Mouse (Mus musculus) midbrain, embryonic 11.5 days (tissue): Measurements from ENCODE around the gene Adra1b. TPM values are rescaled to one million over a fixed set of nuclear protein-coding genes. Genes with fewer than 3 reads are reported as not detected.
A peak's percentile ranks its signal among the peaks of the same experiment; 100 is the strongest.

Experiments
- ATAC-seq: fragments of 200-750 bp; cut with Nextera tagmentation; 2 replicates; pipeline ENCODE4 v1.8.0; 2017; ENCODE audit warnings: moderate TSS enrichment, moderate library complexity; ENCODE audit not compliant: low FRiP score
- DNase-seq: peaks from one replicate; pipeline ENCODE4 v3.0.0; 2015; ENCODE audit warnings: low spot score; ENCODE audit errors: missing footprints
- H3K27ac ChIP-seq: fragments of 300-500 bp; sonication (generic); 2 replicates; pipeline ENCODE4 v1.5.1; 2014; ENCODE audit warnings: low read depth, low read length
- H3K27me3 ChIP-seq: fragments of 300-500 bp; sonication (generic); 2 replicates; pipeline ENCODE4 v1.6.1; 2014; ENCODE audit warnings: mild to moderate bottlenecking, low read length, moderate library complexity, mixed read lengths; ENCODE audit not compliant: control insufficient read depth, insufficient read depth
- H3K36me3 ChIP-seq: fragments of 300-500 bp; sonication (generic); 2 replicates; pipeline ENCODE4 v1.6.1; 2014; ENCODE audit warnings: mild to moderate bottlenecking, low read length, moderate library complexity, mixed read lengths; ENCODE audit not compliant: control insufficient read depth, insufficient read depth
- H3K4me1 ChIP-seq: fragments of 300-500 bp; sonication (generic); 2 replicates; pipeline ENCODE4 v1.6.1; 2014; ENCODE audit warnings: low read length; ENCODE audit not compliant: control insufficient read depth, insufficient read depth
- H3K4me2 ChIP-seq: fragments of 300-500 bp; sonication (generic); 2 replicates; pipeline ENCODE4 v1.6.1; 2014; ENCODE audit warnings: mild to moderate bottlenecking, moderate library complexity
- H3K4me3 ChIP-seq: fragments of 300-500 bp; sonication (generic); 2 replicates; pipeline ENCODE4 v1.5.1; 2014; ENCODE audit warnings: low read depth, low read length
- H3K9ac ChIP-seq: fragments of 300-500 bp; sonication (generic); 2 replicates; pipeline ENCODE4 v1.6.1; 2014; ENCODE audit warnings: low read length
- H3K9me3 ChIP-seq: fragments of 300-500 bp; sonication (generic); 2 replicates; pipeline ENCODE4 v1.6.1; 2016; ENCODE audit warnings: low read length; ENCODE audit not compliant: control insufficient read depth
- WGBS: fragments of 180-500 bp; shearing (Covaris S2); extraction: QIAGEN DNeasy Blood & Tissue Kit; methylation state at CpG from one replicate; pipeline ENCODE4 v1.1.7; 2014; 5-methylcytosine and 5-hydroxymethylcytosine counted together
- polyA plus RNA-seq: library from polyadenylated mRNA; unstranded; fragments of >200 nt; fragmentation: Nextera tagmentation; extraction: Ambion mirVana; gene quantifications from 2 replicates; pipeline ENCODE4 v1.2.1, GENCODE M21; 2014

Adra1b gene
- polyA plus RNA-seq, result 0.31 and 0.48 TPM in 2 replicates

- Histone ChIP-seq H3K36me3 (no peaks in the 10 kb centered on the region), H3K4me3 (no peak within 1 kb of the TSS), H3K27me3 (no peaks in the 10 kb centered on the region), H3K9me3 (no peaks in the 10 kb centered on the region), H3K4me1 (no peaks in the 10 kb centered on the region), H3K27ac (no peak within 1 kb of the TSS), H3K9ac (no peak within 1 kb of the TSS), H3K4me2 (no peak within 1 kb of the TSS)
- WGBS, result 88% methylated on average over 6 of the region's 6 CpGs
- ATAC-seq (no peak), DNase-seq (peak; percentile 35)
These were observed at the start of gene Adra1b for GRCm38 (mm10) chr11:43901051-43901654. Adra1b (minus strand) TSS chr11:43901210.

- Histone ChIP-seq H3K4me1 (no peaks in the 10 kb centered on the region), H3K27me3 (no peaks in the 10 kb centered on the region), H3K27ac (no peak overlapping the region), H3K36me3 (no peaks in the 10 kb centered on the region), H3K4me2 (no peak overlapping the region), H3K4me3 (no peak overlapping the region), H3K9ac (no peak overlapping the region), H3K9me3 (no peaks in the 10 kb centered on the region; the same call in 1 of the 2 replicates)
- ATAC-seq, result no peak
- WGBS, result 96% methylated on average over 1 of the region's 1 CpGs
- no peak for DNase-seq
These were observed 49.3 kb upstream of the Adra1b start for GRCm38 (mm10) chr11:43950274-43950673.

- ATAC-seq, result no peak
- no peaks in the 10 kb centered on the region for H3K27me3 ChIP-seq
- H3K4me2 ChIP-seq, result no peak overlapping the region
- H3K9ac ChIP-seq, result no peak overlapping the region
- H3K36me3 ChIP-seq, result no peaks in the 10 kb centered on the region
- no peaks in the 10 kb centered on the region for H3K9me3 ChIP-seq
- WGBS, result 76% methylated on average over 2 of the region's 2 CpGs
- DNase-seq, result no peak
- H3K4me1 ChIP-seq, result no peaks in the 10 kb centered on the region
- no peak overlapping the region for H3K27ac ChIP-seq
- H3K4me3 ChIP-seq, result no peak overlapping the region
These were observed 42.8 kb upstream of the Adra1b start for GRCm38 (mm10) chr11:43943781-43944180.

GRCm38 (mm10) chr11:43943167-43943566, 42.2 kb upstream of the Adra1b start:
- ATAC-seq, result no peak
- H3K4me2 ChIP-seq, result no peak overlapping the region
- 89% methylated on average over 1 of the region's 1 CpGs for WGBS
- no peaks in the 10 kb centered on the region for H3K36me3 ChIP-seq
- no peaks in the 10 kb centered on the region for H3K4me1 ChIP-seq
- no peak overlapping the region for H3K4me3 ChIP-seq
- H3K9me3 ChIP-seq, result no peaks in the 10 kb centered on the region
- no peaks in the 10 kb centered on the region for H3K27me3 ChIP-seq
- DNase-seq, result peak; percentile 69
- no peak overlapping the region for H3K27ac ChIP-seq
- H3K9ac ChIP-seq, result no peak overlapping the region

GRCm38 (mm10) chr11:43940501-43941202, 39.6 kb upstream of the Adra1b start:
- no peak overlapping the region for H3K4me3 ChIP-seq
- 84% methylated on average over 6 of the region's 6 CpGs for WGBS
- no peak overlapping the region for H3K9ac ChIP-seq
- ATAC-seq, result no peak
- H3K27me3 ChIP-seq, result no peaks in the 10 kb centered on the region
- DNase-seq, result peak; percentile 21
- H3K4me1 ChIP-seq, result no peaks in the 10 kb centered on the region
- no peaks in the 10 kb centered on the region for H3K9me3 ChIP-seq
- H3K4me2 ChIP-seq, result no peak overlapping the region
- H3K27ac ChIP-seq, result no peak overlapping the region
- H3K36me3 ChIP-seq, result no peaks in the 10 kb centered on the region

GRCm38 (mm10) chr11:43936023-43936422, 35.0 kb upstream of the Adra1b start:
- ATAC-seq (no peak), DNase-seq (peak; percentile 41)
- 95% methylated on average over 2 of the region's 2 CpGs for WGBS
- H3K4me1 ChIP-seq, result no peaks in the 10 kb centered on the region
- no peaks in the 10 kb centered on the region for H3K27me3 ChIP-seq
- H3K9ac ChIP-seq, result no peak overlapping the region
- no peak overlapping the region for H3K27ac ChIP-seq
- no peaks in the 10 kb centered on the region for H3K9me3 ChIP-seq
- H3K4me3 ChIP-seq, result no peak overlapping the region
- no peak overlapping the region for H3K4me2 ChIP-seq
- H3K36me3 ChIP-seq, result no peaks in the 10 kb centered on the region

- Histone ChIP-seq H3K27ac (no peak overlapping the region), H3K27me3 (no peaks in the 10 kb centered on the region), H3K4me1 (no peaks in the 10 kb centered on the region), H3K9me3 (no peaks in the 10 kb centered on the region), H3K4me2 (no peak overlapping the region), H3K9ac (no peak overlapping the region), H3K36me3 (no peaks in the 10 kb centered on the region), H3K4me3 (no peak overlapping the region)
- WGBS, result 90% methylated on average over 6 of the region's 6 CpGs
- no peak for DNase-seq
- ATAC-seq, result no peak
These were observed 32.5 kb upstream of the Adra1b start for GRCm38 (mm10) chr11:43933480-43933879.

GRCm38 (mm10) chr11:43933000-43933399, 32.0 kb upstream of the Adra1b start:
- Histone ChIP-seq H3K9ac (no peak overlapping the region), H3K4me2 (no peak overlapping the region), H3K27me3 (no peaks in the 10 kb centered on the region), H3K36me3 (no peaks in the 10 kb centered on the region), H3K4me1 (no peaks in the 10 kb centered on the region), H3K9me3 (no peaks in the 10 kb centered on the region), H3K27ac (no peak overlapping the region), H3K4me3 (no peak overlapping the region)
- no peak for ATAC-seq
- 93% methylated on average over 4 of the region's 4 CpGs for WGBS
- DNase-seq, result peak; percentile 54

- no peak overlapping the region for H3K4me2 ChIP-seq
- no peaks in the 10 kb centered on the region for H3K36me3 ChIP-seq
- WGBS, result 89% methylated on average over 2 of the region's 2 CpGs
- H3K4me3 ChIP-seq, result no peak overlapping the region
- ATAC-seq (no peak), DNase-seq (no peak)
- H3K27me3 ChIP-seq, result no peaks in the 10 kb centered on the region
- H3K27ac ChIP-seq, result no peak overlapping the region
- no peak overlapping the region for H3K9ac ChIP-seq
- H3K9me3 ChIP-seq, result no peaks in the 10 kb centered on the region
- H3K4me1 ChIP-seq, result no peaks in the 10 kb centered on the region
These were observed 29.2 kb upstream of the Adra1b start for GRCm38 (mm10) chr11:43930191-43930590.
